Comparison of ENCODE assay signal across 42 mouse cellular contexts in the genomic region with DNA sequence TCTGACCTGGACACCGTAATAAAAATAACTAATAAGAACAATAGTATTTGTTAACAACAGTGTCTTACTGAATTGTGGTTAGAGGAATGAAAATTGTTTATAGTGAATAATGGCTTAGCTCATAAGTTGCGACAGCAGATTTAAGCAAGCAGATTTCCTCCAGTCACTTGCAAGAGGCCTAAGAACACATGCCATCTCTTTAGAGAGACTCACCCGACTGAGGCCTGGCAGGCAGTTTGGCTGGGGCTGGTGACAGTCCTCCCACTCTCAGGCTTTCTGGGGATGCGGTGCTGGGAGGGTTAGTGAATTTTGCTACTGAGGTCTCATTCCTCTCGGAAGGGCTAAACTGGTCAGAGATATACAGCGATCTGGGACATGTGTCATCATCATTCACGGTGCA. TPM values are rescaled to one million over a fixed set of nuclear protein-coding genes. Genes with fewer than 3 reads are reported as not detected.
"Had no signal": no experiment of that assay in that cellular context is flagged by ENCODE, and none has a peak within 500 bp of the region (broad histone marks: within the 10 kb centered on the region; RNA-seq: fewer than 3 reads in every experiment).

No protein-coding gene starts in this region.

- ATAC-seq: hindbrain, postnatal 0 days; intestine, embryonic 16.5 days; liver, embryonic 12.5 days had no signal

- H3K9ac ChIP-seq: heart, embryonic 13.5 days; heart, embryonic 15.5 days; hindbrain, embryonic 13.5 days; hindbrain, embryonic 15.5 days; kidney, embryonic 15.5 days; limb, embryonic 13.5 days; limb, embryonic 15.5 days; liver, embryonic 12.5 days; liver, embryonic 14.5 days had no signal

- H3K27ac ChIP-seq: heart, embryonic 13.5 days; heart, embryonic 15.5 days; hindbrain, embryonic 13.5 days; hindbrain, embryonic 15.5 days; hindbrain, postnatal 0 days; kidney, embryonic 15.5 days; kidney, postnatal 0 days; limb, embryonic 13.5 days; limb, embryonic 15.5 days; liver, embryonic 12.5 days; liver, embryonic 14.5 days had no signal

- H3K4me2 ChIP-seq: heart, embryonic 13.5 days; heart, embryonic 15.5 days; hindbrain, embryonic 13.5 days; hindbrain, embryonic 15.5 days; kidney, embryonic 15.5 days; limb, embryonic 13.5 days; limb, embryonic 15.5 days; liver, embryonic 12.5 days had no signal

- H3K27me3 ChIP-seq: heart, embryonic 13.5 days; heart, embryonic 15.5 days; hindbrain, embryonic 13.5 days; hindbrain, embryonic 15.5 days; kidney, embryonic 15.5 days; limb, embryonic 13.5 days; limb, embryonic 15.5 days; liver, embryonic 12.5 days had no signal

- H3K4me1 ChIP-seq: heart, embryonic 13.5 days; heart, embryonic 15.5 days; kidney, embryonic 15.5 days; limb, embryonic 13.5 days; limb, embryonic 15.5 days; liver, embryonic 12.5 days had no signal

- DNase-seq: gastrocnemius, postnatal 14 days; gastrocnemius, postnatal 36 days; heart, adult 18-20 months; heart, postnatal 14 days; heart, postnatal 36 days; kidney, adult 11 months; kidney, adult 2 months; kidney, adult 9 months; kidney, postnatal 14 days; kidney, postnatal 36 days; layer of hippocampus, adult 9-11 months; layer of hippocampus, postnatal 36 days; left cerebral cortex, postnatal 4 days had no signal

- H3K9me3 ChIP-seq: heart, embryonic 13.5 days; heart, embryonic 15.5 days; hindbrain, embryonic 13.5 days; hindbrain, embryonic 15.5 days; kidney, embryonic 15.5 days; limb, embryonic 13.5 days; limb, embryonic 15.5 days; liver, embryonic 12.5 days had no signal

- H3K36me3 ChIP-seq: heart, embryonic 13.5 days; heart, embryonic 15.5 days; hindbrain, embryonic 13.5 days; hindbrain, embryonic 15.5 days; kidney, embryonic 15.5 days; limb, embryonic 13.5 days; limb, embryonic 15.5 days; liver, embryonic 12.5 days had no signal

- H3K4me3 ChIP-seq: heart, embryonic 13.5 days; heart, embryonic 15.5 days; hindbrain, embryonic 13.5 days; hindbrain, embryonic 15.5 days; kidney, embryonic 15.5 days; limb, embryonic 13.5 days; limb, embryonic 15.5 days; liver, embryonic 12.5 days had no signal

RNA-seq across cellular contexts. Expression of a gene that starts 10.3 kb away (rescaled TPM):
- total RNA-seq: gastrocnemius, adult 18-20 months; gastrocnemius, adult 8-10 months; gastrocnemius, postnatal 14 days; gastrocnemius, postnatal 36 days; heart, adult 18-20 months; heart, postnatal 14 days; heart, postnatal 36 days; hematopoietic stem cell, adult 5-6 weeks; hindbrain, postnatal 0 days; layer of hippocampus, adult 18-20 months; layer of hippocampus, adult 8-10 months; layer of hippocampus, postnatal 14 days; layer of hippocampus, postnatal 36 days; left cerebral cortex, adult 18-20 months; left cerebral cortex, adult 8-10 months; left cerebral cortex, postnatal 10 days; left cerebral cortex, postnatal 25 days; left cerebral cortex, postnatal 4 days; liver, adult 2 months had no signal
- polyA plus RNA-seq: heart, embryonic 13.5 days; heart, embryonic 15.5 days; heart, postnatal 0 days; hindbrain, embryonic 11.5 days; intestine, embryonic 14.5 days; kidney, adult 2 months; large intestine, adult 2 months; limb, embryonic 11.5 days; limb, embryonic 15.5 days; liver, adult 2 months; liver, embryonic 12.5 days; liver, embryonic 14.5 days; liver, embryonic 16.5 days had no signal

RNA-seq across cellular contexts. Expression of a gene that starts 34.2 kb away (rescaled TPM):
- total RNA-seq: hematopoietic stem cell, adult 5-6 weeks; left cerebral cortex, adult 18-20 months; left cerebral cortex, postnatal 25 days had no signal
- polyA plus RNA-seq: heart, postnatal 0 days; intestine, embryonic 14.5 days; large intestine, adult 2 months; limb, embryonic 11.5 days had no signal
